Mouse (Mus musculus): ENCODE measurements around the gene Cd2ap. TPM values are rescaled to one million over a fixed set of nuclear protein-coding genes. Genes with fewer than 3 reads are reported as not detected.

Cd2ap gene
- polyA plus RNA-seq, 1 experiment from 2014 or later = 40.4 TPM

GRCm38 (mm10) chr17:42753791-42754190 lies 122.7 kb downstream of the Cd2ap start:
- no peak for ATAC-seq (replicated peaks; ENCODE audit: low FRiP score, low TSS enrichment, low read depth)

GRCm38 (mm10) chr17:42752173-42752572 lies 124.3 kb downstream of the Cd2ap start:
- WGBS = 81% methylated on average over 2 of the region's 2 CpGs
- no peak overlapping the region for H3K4me3 ChIP-seq (ENCODE audit: low read depth, low read length)
- no peaks in the 10 kb centered on the region for H3K36me3 ChIP-seq (ENCODE audit: control insufficient read depth, insufficient read depth, low read length)
- H3K27ac ChIP-seq (ENCODE audit: low read depth) = no peak overlapping the region
- no peak overlapping the region for H3K9ac ChIP-seq (ENCODE audit: low read length)
- DNase-seq (ENCODE audit: low spot score) = no peak
- no peaks in the 10 kb centered on the region for H3K4me1 ChIP-seq (replicated peaks; ENCODE audit: control insufficient read depth, insufficient read depth, low read length)
- H3K9me3 ChIP-seq (ENCODE audit: control insufficient read depth, low read length) = no peaks in the 10 kb centered on the region
- H3K27me3 ChIP-seq (replicated peaks; ENCODE audit: control insufficient read depth, insufficient read depth, low read length) = no peaks in the 10 kb centered on the region
- no peak overlapping the region for H3K4me2 ChIP-seq (ENCODE audit: low read length)
- no peak for ATAC-seq (replicated peaks; ENCODE audit: low FRiP score, low TSS enrichment, low read depth)

More at GRCm38 (mm10) chr17:42753791-42754190, 122.7 kb downstream of the Cd2ap start:
- no peak overlapping the region for H3K27ac ChIP-seq (ENCODE audit: low read depth)
- no peak overlapping the region for H3K9ac ChIP-seq (ENCODE audit: low read length)
- H3K4me2 ChIP-seq (ENCODE audit: low read length) = no peak overlapping the region
- no peaks in the 10 kb centered on the region for H3K27me3 ChIP-seq (replicated peaks; ENCODE audit: control insufficient read depth, insufficient read depth, low read length)
- no peaks in the 10 kb centered on the region for H3K36me3 ChIP-seq (ENCODE audit: control insufficient read depth, insufficient read depth, low read length)
- WGBS = 34% methylated on average over 2 of the region's 2 CpGs
- no peak for DNase-seq (ENCODE audit: low spot score)
- no peaks in the 10 kb centered on the region for H3K4me1 ChIP-seq (replicated peaks; ENCODE audit: control insufficient read depth, insufficient read depth, low read length)
- no peak overlapping the region for H3K4me3 ChIP-seq (ENCODE audit: low read depth, low read length)
- H3K9me3 ChIP-seq (ENCODE audit: control insufficient read depth, low read length) = no peaks in the 10 kb centered on the region

GRCm38 (mm10) chr17:42745657-42746420 lies 130.6 kb downstream of the Cd2ap start:
- ATAC-seq (replicated peaks; ENCODE audit: low FRiP score, low TSS enrichment, low read depth) (no peak), DNase-seq (ENCODE audit: low spot score) (no peak)
- H3K4me3 ChIP-seq (ENCODE audit: low read depth, low read length) = no peak overlapping the region
- no peak overlapping the region for H3K27ac ChIP-seq (ENCODE audit: low read depth)
- H3K4me1 ChIP-seq (replicated peaks; ENCODE audit: control insufficient read depth, insufficient read depth, low read length) = no peaks in the 10 kb centered on the region
- H3K36me3 ChIP-seq (ENCODE audit: control insufficient read depth, insufficient read depth, low read length) = no peaks in the 10 kb centered on the region
- no peaks in the 10 kb centered on the region for H3K9me3 ChIP-seq (ENCODE audit: control insufficient read depth, low read length)
- no peak overlapping the region for H3K9ac ChIP-seq (ENCODE audit: low read length)
- H3K4me2 ChIP-seq (ENCODE audit: low read length) = no peak overlapping the region
- 58% methylated on average over 6 of the region's 6 CpGs for WGBS
- no peaks in the 10 kb centered on the region for H3K27me3 ChIP-seq (replicated peaks; ENCODE audit: control insufficient read depth, insufficient read depth, low read length)

Other genes with a start within 250 kb of the Cd2ap start
- 0.22 TPM in 1 of 2 replicates, not detected in the other for gene Adgrf4, start 184.4 kb downstream of the Cd2ap start, polyA plus RNA-seq (2014; fragmentation: Nextera tagmentation; extraction: Ambion mirVana)
- gene Adgrf2, start 134.5 kb downstream of the Cd2ap start, polyA plus RNA-seq (2014; fragmentation: Nextera tagmentation; extraction: Ambion mirVana) = 0.07 TPM in 1 of 2 replicates, not detected in the other
- 17.4 and 18.7 TPM in 2 replicates for gene Tnfrsf21, start 139.9 kb upstream of the Cd2ap start, polyA plus RNA-seq (2014; fragmentation: Nextera tagmentation; extraction: Ambion mirVana)

Measured in intestine, embryonic 14.5 days (tissue).